Mouse (Mus musculus) CH12.LX (cell line): Measurements from ENCODE around the gene Tsks. TPM values are rescaled to one million over a fixed set of nuclear protein-coding genes. Genes with fewer than 3 reads are reported as not detected.
A peak's percentile ranks its signal among the peaks of the same experiment; 100 is the strongest.

Experiments used
- DNase-seq: peaks from one replicate; pipeline ENCODE4 v3.0.0-alpha.2; 2013; ENCODE audit errors: extremely low read depth
- H3K27ac ChIP-seq: 2 replicates; pipeline ENCODE4 v1.5.1; 2012; ENCODE audit warnings: low read depth, mild to moderate bottlenecking, control low read depth, moderate library complexity; ENCODE audit not compliant: insufficient read depth
- H3K27me3 ChIP-seq: replicated peaks from 2 replicates; pipeline ENCODE3; 2012; ENCODE audit warnings: inconsistent platforms
- H3K36me3 ChIP-seq, 2 experiments: replicated peaks in 1 of 2; 2 replicates each; pipeline versions ENCODE3 to v1.6.1; 2012; ENCODE audit warnings: inconsistent platforms in 1 of 2, low read length in 1 of 2, mild to moderate bottlenecking in 1 of 2, mixed read lengths in 1 of 2, moderate library complexity in 1 of 2; ENCODE audit not compliant: control insufficient read depth in 1 of 2, insufficient read depth in 1 of 2
- H3K4me1 ChIP-seq, 2 experiments: 2 replicates each; pipeline ENCODE4 v1.6.1; 2012; ENCODE audit warnings: inconsistent platforms in 1 of 2, moderate library complexity in 1 of 2; ENCODE audit not compliant: insufficient read depth in 2 of 2, control insufficient read depth in 1 of 2
- H3K4me2 ChIP-seq: 2 replicates; pipeline ENCODE4 v1.6.1; 2012; ENCODE audit warnings: low read depth, mild to moderate bottlenecking, control low read depth; ENCODE audit not compliant: poor library complexity, insufficient read depth, severe bottlenecking
- H3K4me3 ChIP-seq, 3 experiments: fragments of 150-350 bp in 1 of 3; sonication (generic) in 1 of 3; replicated peaks in 1 of 3; 2 replicates each; pipeline versions ENCODE3 to v1.5.1; 2011 to 2012; ENCODE audit warnings: low read depth in 2 of 3, low read length in 2 of 3, mild to moderate bottlenecking in 2 of 3, moderate library complexity in 2 of 3, control low read depth in 1 of 3, improper control_type of control experiment in 1 of 3, inconsistent platforms in 1 of 3, mixed read lengths in 1 of 3; ENCODE audit not compliant: poor library complexity in 1 of 3
- H3K79me2 ChIP-seq: replicated peaks from 2 replicates; pipeline ENCODE4 v1.6.1; 2012; ENCODE audit warnings: mild to moderate bottlenecking, moderate library complexity; ENCODE audit not compliant: control insufficient read depth, poor library complexity, insufficient read depth, severe bottlenecking; ENCODE audit errors: extremely low read depth
- H3K9ac ChIP-seq: 2 replicates; pipeline ENCODE4 v1.6.1; 2012; ENCODE audit warnings: low read depth, mild to moderate bottlenecking, control low read depth, moderate library complexity; ENCODE audit not compliant: insufficient read depth
- H3K9me3 ChIP-seq: replicated peaks from 2 replicates; pipeline ENCODE3; 2012; ENCODE audit warnings: low read length, inconsistent platforms, mixed read lengths
- CHD1 ChIP-seq: IDR thresholded peaks from 2 replicates; pipeline ENCODE4 v1.6.1; 2012; ENCODE audit warnings: low read depth, low read length, improper control_type of control experiment, inconsistent platforms
- CHD2 ChIP-seq: IDR thresholded peaks from 2 replicates; pipeline ENCODE4 v1.6.1; 2011; ENCODE audit warnings: low read length, improper control_type of control experiment
- CTCF ChIP-seq, 2 experiments: IDR thresholded peaks in 1 of 2; conservative IDR thresholded peaks in 1 of 2; 2 replicates each; pipeline ENCODE4 v1.5.1; 2011 to 2012; ENCODE audit warnings: low read depth in 2 of 2, low read length in 2 of 2, improper control_type of control experiment in 1 of 2, inconsistent platforms in 1 of 2, mild to moderate bottlenecking in 1 of 2, moderate library complexity in 1 of 2
- EP300 ChIP-seq: IDR thresholded peaks from 2 replicates; pipeline ENCODE4 v1.6.1; 2011; ENCODE audit warnings: low read length, improper control_type of control experiment
- IRF4 ChIP-seq: IDR thresholded peaks from 2 replicates; pipeline ENCODE4 v1.6.1; 2014; ENCODE audit warnings: low read depth, mild to moderate bottlenecking, inconsistent platforms, low read length, improper control_type of control experiment
- JUN ChIP-seq: IDR thresholded peaks from 2 replicates; pipeline ENCODE4 v1.6.1; 2011; ENCODE audit warnings: low read depth, mild to moderate bottlenecking, low read length, improper control_type of control experiment, moderate library complexity; ENCODE audit not compliant: insufficient read depth
- MAFK ChIP-seq: IDR thresholded peaks from 2 replicates; pipeline ENCODE4 v1.6.1; 2011; ENCODE audit warnings: low read length, improper control_type of control experiment; ENCODE audit not compliant: insufficient replicate concordance
- MAX ChIP-seq: IDR thresholded peaks from 2 replicates; pipeline ENCODE4 v1.6.1; 2011; ENCODE audit warnings: low read length, improper control_type of control experiment
- MAZ ChIP-seq: IDR thresholded peaks from 2 replicates; pipeline ENCODE4 v1.6.1; 2012; ENCODE audit warnings: low read depth, mild to moderate bottlenecking, inconsistent platforms, low read length, improper control_type of control experiment, moderate library complexity
- MEF2A ChIP-seq: IDR thresholded peaks from 2 replicates; pipeline ENCODE4 v1.6.1; 2014; ENCODE audit warnings: low read depth, mild to moderate bottlenecking, inconsistent platforms, low read length, improper control_type of control experiment, borderline replicate concordance
- NRF1 ChIP-seq: IDR thresholded peaks from 2 replicates; pipeline ENCODE4 v1.6.1; 2014; ENCODE audit warnings: low read depth, mild to moderate bottlenecking, inconsistent platforms, low read length, improper control_type of control experiment, moderate library complexity
- POLR2A ChIP-seq: IDR thresholded peaks from 2 replicates; pipeline ENCODE4 v1.6.1; 2011; ENCODE audit warnings: low read depth, mild to moderate bottlenecking, improper control_type of control experiment, low read length
- SIN3A ChIP-seq: IDR thresholded peaks from 2 replicates; pipeline ENCODE4 v1.6.1; 2012; ENCODE audit warnings: low read length, improper control_type of control experiment, inconsistent platforms
- TBP ChIP-seq: conservative IDR thresholded peaks from 2 replicates; pipeline ENCODE4 v1.6.1; 2011; ENCODE audit warnings: low read depth, low read length, improper control_type of control experiment
- TCF12 ChIP-seq: IDR thresholded peaks from 2 replicates; pipeline ENCODE4 v1.6.1; 2014; ENCODE audit warnings: low read depth, mild to moderate bottlenecking, inconsistent platforms, low read length, improper control_type of control experiment
- UBTF ChIP-seq: IDR thresholded peaks from 2 replicates; pipeline ENCODE4 v1.6.1; 2012; ENCODE audit warnings: low read depth, mild to moderate bottlenecking, inconsistent platforms, low read length, improper control_type of control experiment, moderate library complexity
- USF2 ChIP-seq: conservative IDR thresholded peaks from 2 replicates; pipeline ENCODE4 v1.6.1; 2011; ENCODE audit warnings: low read depth, low read length, improper control_type of control experiment
- ZKSCAN1 ChIP-seq: IDR thresholded peaks from 2 replicates; pipeline ENCODE4 v1.6.1; 2012; ENCODE audit warnings: low read depth, inconsistent platforms, low read length, improper control_type of control experiment, borderline replicate concordance
- ZNF384 ChIP-seq: IDR thresholded peaks from 2 replicates; pipeline ENCODE4 v1.6.1; 2012; ENCODE audit warnings: low read depth, low read length, improper control_type of control experiment, inconsistent platforms
- dilution Hi-C: fragments of 300-500 bp; cut with MboI; formaldehyde crosslinking; loops from 2 replicates; pipeline ENCODE4 v1.14.3; 2020; ENCODE audit warnings: low sequenced_read_pairs; ENCODE audit not compliant: extremely low pct_unique_long_range_greater_than_20kb, extremely low pct_ligation_motif_present
- in situ Hi-C: fragments of 300-500 bp; cut with MboI; formaldehyde crosslinking; loops from 3 replicates; pipeline ENCODE4 v1.14.3; 2019; ENCODE audit warnings: low sequenced_read_pairs, low pct_ligation_motif_present, low pct_unique_long_range_greater_than_20kb, mixed read lengths
- polyA plus RNA-seq: library from polyadenylated mRNA; unstranded; fragments of >175 nt; gene quantifications from 2 replicates; pipeline ENCODE4 v1.2.1, GENCODE M21; 2012; ENCODE audit warnings: low read depth; ENCODE audit not compliant: insufficient read length
- total RNA-seq, 2 experiments: library from RNA; depleted of rRNA; stranded (reverse); fragments of 300-350 nt in 1 of 2; fragments of >200 nt in 1 of 2; gene quantifications; 2 replicates each; pipeline ENCODE4 v1.2.3; 2012 to 2014

The Tsks gene
- 0.08 TPM in 1 of 2 replicates, not detected in the other for total RNA-seq (2012; rRNA removed)
- not detected in 2 replicates for total RNA-seq (2014; rRNA removed)
- polyA plus RNA-seq: not detected in 2 replicates

DNA sequence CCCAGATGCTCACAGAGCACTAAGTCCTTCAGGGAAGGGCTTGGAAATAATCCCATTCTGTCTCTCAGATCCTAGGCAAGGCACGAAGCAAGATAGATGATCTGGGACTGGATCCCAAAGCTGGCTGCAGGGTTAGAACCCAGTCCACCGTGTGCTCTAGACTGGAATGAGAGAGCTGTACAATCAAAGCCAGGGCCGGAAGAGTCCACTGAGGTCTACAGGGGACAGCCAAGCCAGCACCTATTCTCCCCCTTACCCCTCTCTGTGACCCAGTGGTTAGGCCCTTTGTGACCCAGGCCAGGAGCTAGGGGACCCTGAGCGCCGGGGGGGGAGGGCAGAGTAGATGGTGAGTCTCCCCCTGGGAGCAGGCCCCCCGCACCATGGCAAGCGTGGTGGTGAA is at the start of gene Tsks:
TSS of gene Tsks (plus strand) at position 301 of the 400 bp plus-strand sequence.
- H3K4me1 ChIP-seq: no peaks in the 10 kb centered on the region
- no peaks in the 10 kb centered on the region for H3K36me3 ChIP-seq
- H3K27ac ChIP-seq: no peak within 1 kb of the TSS
- no peak for DNase-seq
- dilution Hi-C loops: no loop called here
- peaks cover 17% of the 10 kb centered on the region for H3K27me3 ChIP-seq
- no peaks in the 10 kb centered on the region for H3K9me3 ChIP-seq
- H3K79me2 ChIP-seq: no peaks in the 10 kb centered on the region
- no peak within 1 kb of the TSS for H3K4me2 ChIP-seq
- H3K4me3 ChIP-seq: no peak within 1 kb of the TSS
- H3K9ac ChIP-seq: no peak within 1 kb of the TSS
- in situ Hi-C loops: no loop called here
- TF ChIP-seq POLR2A (no peak), MAFK (no peak), SIN3A (no peak), ZKSCAN1 (no peak), EP300 (no peak), MEF2A (no peak), CHD1 (no peak), MAX (no peak), CTCF (conservative IDR thresholded peaks at IDR 0.05 in 1 of 2, IDR thresholded peaks at IDR 0.05 in 1 of 2; ENCODE audit: low read depth in 2 of 2, low read length in 2 of 2) (no peak), UBTF (no peak), MAZ (no peak), TCF12 (no peak), JUN (no peak), USF2 (no peak)
- TF ChIP-seq, all 38 proteins: peak for 0

DNA sequence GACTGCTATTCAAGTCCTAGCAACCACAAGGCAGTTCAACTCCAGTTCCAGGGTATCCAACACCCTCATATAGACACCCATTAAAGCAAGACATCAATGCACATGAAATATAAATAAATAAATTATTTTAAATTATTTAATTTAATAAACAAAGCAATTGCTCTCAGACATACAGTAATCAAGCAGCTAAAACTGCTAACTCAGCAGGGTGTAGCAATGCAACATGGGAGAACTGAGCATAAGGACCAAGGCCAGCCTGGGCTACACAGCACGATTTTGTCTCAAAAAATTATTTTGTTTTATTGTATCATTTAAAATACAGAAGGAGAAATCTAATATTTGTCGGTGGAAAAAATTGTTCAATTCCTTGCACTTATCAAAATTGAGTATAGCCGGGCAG is 48.8 kb upstream of the Tsks start:
- in situ Hi-C loops: no loop called here
- Histone ChIP-seq H3K9ac (no peak overlapping the region), H3K4me3 (no peak overlapping the region), H3K4me2 (no peak overlapping the region), H3K27ac (no peak overlapping the region), H3K79me2 (peaks cover 14% of the 10 kb centered on the region), H3K4me1 (peaks cover 19 to 45% of the 10 kb centered on the region in 2 experiments), H3K27me3 (no peaks in the 10 kb centered on the region), H3K36me3 (peaks cover 10 to 31% of the 10 kb centered on the region in 2 experiments), H3K9me3 (no peaks in the 10 kb centered on the region)
- dilution Hi-C loops: no loop called here
- TF ChIP-seq MAFK (peak; percentile 85), NRF1 (no peak)
- DNase-seq: no peak

DNA sequence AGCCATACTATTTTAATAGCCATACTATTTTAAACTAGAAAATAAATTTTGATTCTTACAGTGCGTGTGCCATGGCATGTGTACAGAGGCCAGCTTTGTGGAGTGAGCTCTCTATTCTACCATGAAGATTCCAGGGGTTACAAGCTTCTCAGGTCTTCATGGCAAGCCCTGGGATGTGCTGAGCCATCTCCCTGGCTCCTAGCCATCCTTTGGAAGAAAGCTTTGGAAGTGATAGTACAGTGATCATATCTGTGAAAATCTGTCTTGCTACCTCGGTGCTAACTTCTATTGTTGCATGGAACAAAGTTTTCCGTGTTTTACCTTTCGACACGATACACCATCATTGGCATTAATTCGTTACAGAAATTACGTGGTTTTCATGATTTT is 47.8 kb upstream of the Tsks start:
- Histone ChIP-seq H3K9me3 (no peaks in the 10 kb centered on the region), H3K4me2 (0 out of 2 replicates have a peak overlapping the region, but pooled peaks have one; percentile 18), H3K4me3 (peak overlapping the region; percentile 51 to 72 (median 61)), H3K36me3 (peaks cover 20 to 33% of the 10 kb centered on the region in 2 experiments), H3K79me2 (peaks cover 14% of the 10 kb centered on the region), H3K4me1 (peaks cover 19 to 49% of the 10 kb centered on the region in 2 experiments), H3K27ac (no peak overlapping the region), H3K9ac (no peak overlapping the region), H3K27me3 (no peaks in the 10 kb centered on the region)
- TF ChIP-seq IRF4 (no peak), ZNF384 (no peak), CHD2 (no peak), TBP (no peak), EP300 (no peak), TCF12 (no peak), NRF1 (no peak)
- dilution Hi-C loops: no loop called here
- in situ Hi-C loops: no loop called here
- no peak for DNase-seq
